Mouse (Mus musculus): ENCODE data around the gene 6430550D23Rik.

The 6430550D23Rik gene

GRCm38 (mm10) chr2:155941697-155942442 is 65.9 kb downstream of the 6430550D23Rik start:
- TF ChIP-seq GATA4 (IDR thresholded peaks at IDR 0.05; ENCODE audit: insufficient replicate concordance, low read length) = no peak

- TF ChIP-seq GATA4 (IDR thresholded peaks at IDR 0.05; ENCODE audit: insufficient replicate concordance, low read length) = no peak
Measured at GRCm38 (mm10) chr2:155940681-155941080, 67.1 kb downstream of the 6430550D23Rik start, which contains the start of gene Gm15557. Gene Gm15557 (plus strand): TSS chr2:155940728.

GRCm38 (mm10) chr2:155939897-155940529 is 67.8 kb downstream of the 6430550D23Rik start:
- TF ChIP-seq GATA4 (IDR thresholded peaks at IDR 0.05; ENCODE audit: insufficient replicate concordance, low read length) = no peak

GRCm38 (mm10) chr2:155929531-155930442 is 78.0 kb downstream of the 6430550D23Rik start, which contains the start of gene Uqcc1:
Gene Uqcc1 (minus strand): TSS chr2:155930310.
- no peak; the same call in 1 of the 2 replicates for TF ChIP-seq GATA4 (IDR thresholded peaks at IDR 0.05; ENCODE audit: insufficient replicate concordance, low read length)

DNA sequence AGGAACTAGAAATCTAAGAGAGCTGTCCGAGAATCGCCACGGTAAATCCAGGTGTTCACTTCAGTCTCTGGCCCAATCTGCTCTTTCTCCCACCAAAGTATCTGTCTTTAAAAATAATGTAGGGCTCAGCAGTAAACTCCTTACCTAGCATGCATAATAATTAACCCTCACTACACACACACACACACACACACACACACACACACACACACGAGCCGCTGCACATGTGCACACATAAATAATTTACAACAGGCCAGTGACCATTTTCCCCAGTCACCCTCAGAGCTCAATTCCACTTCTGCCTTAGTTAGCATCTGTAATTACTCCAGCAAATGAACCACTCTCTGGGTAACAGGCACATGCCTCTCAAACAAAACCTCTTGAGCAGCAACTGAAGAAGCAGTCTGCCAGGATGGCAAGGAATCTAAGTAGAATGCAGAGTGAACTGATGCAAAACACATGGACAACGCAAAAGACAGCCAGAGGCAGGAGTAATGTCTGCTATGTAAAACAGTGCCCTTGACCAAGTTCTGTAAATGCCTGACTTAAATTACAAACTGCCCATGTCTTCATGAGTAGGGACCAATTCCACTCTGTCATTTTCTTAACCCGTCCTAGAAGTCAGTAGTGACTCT is 78.9 kb downstream of the 6430550D23Rik start:
- TF ChIP-seq GATA4 (IDR thresholded peaks at IDR 0.05; ENCODE audit: insufficient replicate concordance, low read length) = no peak

Data from liver, adult (tissue).